Mouse (Mus musculus) Patski (cell line): ENCODE measurements around the gene Fadd. TPM values are rescaled to one million over a fixed set of nuclear protein-coding genes. Genes with fewer than 3 reads are reported as not detected.

Experiments
- ATAC-seq: fragments of 100-300 bp; one replicate; pipeline ENCODE4 v1.8.0; 2021
- CTCF ChIA-PET: fragments of 350-600 bp; sonication (Branson Sonifier 250); formaldehyde crosslinking; loops from one replicate; lab custom pipeline; 2022; ENCODE audit warnings: inconsistent platforms; lab: Charles Lee
- POLR2A ChIA-PET: fragments of 350-600 bp; sonication (Branson Sonifier 250); formaldehyde crosslinking; loops from one replicate; lab custom pipeline; 2022; ENCODE audit warnings: antibody characterized with exemption, inconsistent platforms; lab: Charles Lee
- DNase-seq: peaks from one replicate; pipeline ENCODE4 v3.0.0-alpha.2; 2011; ENCODE audit warnings: low read depth, low spot score
- H3K27me3 ChIP-seq: fragments of 371-371 bp; one replicate; pipeline ENCODE4 v1.5.1; 2021
- CTCF ChIP-seq: fragments of 100-300 bp; IDR thresholded peaks from one replicate; pipeline ENCODE4 v1.5.1; 2021
- in situ Hi-C: fragments of 300-500 bp; cut with MboI; formaldehyde crosslinking; loops from 3 replicates; pipeline ENCODE4 v1.11.1; 2018; ENCODE audit warnings: low pct_unique_long_range_greater_than_20kb, mixed read lengths
- polyA plus RNA-seq: library from polyadenylated mRNA; unstranded; gene quantifications from one replicate; pipeline ENCODE4 v1.2.3, GENCODE M21; 2021

The Fadd gene
- 7.7 TPM for polyA plus RNA-seq

GRCm38 (mm10) chr7:144582284-144582980 is at the start of gene Fadd:
Gene Fadd, minus strand, starts transcription at chr7:144582463.
- peak; percentile 52 for ATAC-seq
- no peaks in the 10 kb centered on the region for H3K27me3 ChIP-seq
- DNase-seq, result no peak
- CTCF ChIA-PET, result interaction anchor here (0.7 to 1.5 kb wide), 8 partner anchors 14 to 217 kb away, joined by 3 to 4 read pairs (median 3); no protein-coding TSS in a partner anchor
- no peak for TF ChIP-seq CTCF
- POLR2A ChIA-PET, result interaction anchor here (0.6 to 1.7 kb wide), 7 partner anchors 14 to 113 kb away, joined by 3 to 5 read pairs (median 3); no protein-coding TSS in a partner anchor
- in situ Hi-C loops, result loop anchor here (5.0 kb wide), 4 partner anchors 60 to 360 kb away; partner anchors contain the start of genes Cttn and Fgf15

GRCm38 (mm10) chr7:144630622-144631021 is 48.4 kb upstream of the Fadd start:
- in situ Hi-C loops, result no loop called here
- POLR2A ChIA-PET, result interaction anchor here (2.8 kb wide), 1 partner anchor 17 kb away, joined by 12 read pairs; no protein-coding TSS in a partner anchor
- ATAC-seq (no peak), DNase-seq (no peak)
- TF ChIP-seq CTCF, result no peak
- CTCF ChIA-PET, result interaction anchor here (0.6 to 2.1 kb wide), 5 partner anchors 12 to 43 kb away, joined by 3 to 4 read pairs (median 4); no protein-coding TSS in a partner anchor
- H3K27me3 ChIP-seq, result no peaks in the 10 kb centered on the region

- POLR2A ChIA-PET, result interaction anchor here (1.1 to 1.4 kb wide), 2 partner anchors 15 to 18 kb away, joined by 3 read pairs; no protein-coding TSS in a partner anchor
- no peak for TF ChIP-seq CTCF
- no peak for DNase-seq
- in situ Hi-C loops, result no loop called here
- H3K27me3 ChIP-seq, result no peaks in the 10 kb centered on the region
- CTCF ChIA-PET, result interaction anchor here (1.0 to 1.5 kb wide), 3 partner anchors 12 to 41 kb away, joined by 3 to 4 read pairs (median 3); no protein-coding TSS in a partner anchor
- no peak for ATAC-seq
These were observed 46.2 kb upstream of the Fadd start for GRCm38 (mm10) chr7:144628334-144628915.

GRCm38 (mm10) chr7:144627606-144628333 is 45.5 kb upstream of the Fadd start:
- H3K27me3 ChIP-seq, result no peaks in the 10 kb centered on the region
- no peak for DNase-seq
- ChIA-PET POLR2A (interaction anchor here (1.1 to 1.4 kb wide), 2 partner anchors 14 to 18 kb away, joined by 3 read pairs; no protein-coding TSS in a partner anchor), CTCF (interaction anchor here (1.0 to 1.5 kb wide), 3 partner anchors 13 to 41 kb away, joined by 3 to 4 read pairs (median 3); no protein-coding TSS in a partner anchor)
- no peak for TF ChIP-seq CTCF
- ATAC-seq, result no peak
- in situ Hi-C loops, result no loop called here

- in situ Hi-C loops, result no loop called here
- DNase-seq (no peak), ATAC-seq (no peak)
- ChIA-PET POLR2A (no interaction called here), CTCF (interaction anchor here (1.1 kb wide), 1 partner anchor 13 kb away, joined by 3 read pairs; no protein-coding TSS in a partner anchor)
- no peak for TF ChIP-seq CTCF
- H3K27me3 ChIP-seq, result no peaks in the 10 kb centered on the region
These were observed 43.8 kb upstream of the Fadd start for GRCm38 (mm10) chr7:144626042-144626441.

- ChIA-PET CTCF (interaction anchor here (1.4 kb wide), 1 partner anchor 13 kb away, joined by 3 read pairs; no protein-coding TSS in a partner anchor), POLR2A (no interaction called here)
- peak; percentile 42 for ATAC-seq
- H3K27me3 ChIP-seq, result no peaks in the 10 kb centered on the region
- DNase-seq, result no peak
- no peak for TF ChIP-seq CTCF
- in situ Hi-C loops, result no loop called here
These were observed 38.7 kb upstream of the Fadd start for GRCm38 (mm10) chr7:144620721-144621681.

- ChIA-PET POLR2A (no interaction called here), CTCF (interaction anchor here (1.4 to 1.8 kb wide), 2 partner anchors 14 to 157 kb away, joined by 3 to 6 read pairs; no protein-coding TSS in a partner anchor)
- in situ Hi-C loops, result no loop called here
- DNase-seq (no peak), ATAC-seq (no peak)
- no peaks in the 10 kb centered on the region for H3K27me3 ChIP-seq
- TF ChIP-seq CTCF, result no peak
These were observed 38.1 kb upstream of the Fadd start for GRCm38 (mm10) chr7:144620315-144620714.

- ChIA-PET POLR2A (no interaction called here), CTCF (interaction anchor here (1.2 to 3.6 kb wide), 3 partner anchors 13 to 28 kb away, joined by 3 to 11 read pairs (median 4); no protein-coding TSS in a partner anchor)
- in situ Hi-C loops, result no loop called here
- DNase-seq, result no peak
- no peak for ATAC-seq
- no peaks in the 10 kb centered on the region for H3K27me3 ChIP-seq
- no peak for TF ChIP-seq CTCF
These were observed 33.1 kb upstream of the Fadd start for GRCm38 (mm10) chr7:144615343-144615742.

- ATAC-seq, result peak; percentile 52
- in situ Hi-C loops, result no loop called here
- POLR2A ChIA-PET, result interaction anchor here (0.6 to 0.7 kb wide), 3 partner anchors 24 to 72 kb away, joined by 3 to 5 read pairs (median 3); no protein-coding TSS in a partner anchor
- DNase-seq, result no peak
- no peak for TF ChIP-seq CTCF
- H3K27me3 ChIP-seq, result no peaks in the 10 kb centered on the region
- CTCF ChIA-PET, result interaction anchor here (0.9 to 4.3 kb wide), 7 partner anchors 10 to 84 kb away, joined by 3 to 17 read pairs (median 3); no protein-coding TSS in a partner anchor
These were observed 30.6 kb upstream of the Fadd start for GRCm38 (mm10) chr7:144612829-144613228.
